Mouse (Mus musculus): ENCODE results near the gene Cab39l.

- TF ChIP-seq CTCF (IDR thresholded peaks at IDR 0.05; ENCODE audit: extremely low read depth, insufficient read length, insufficient replicate concordance, low read depth, low read length) (no peak), POLR2A (IDR thresholded peaks at IDR 0.05; ENCODE audit: low read depth, low read length) (no peak)
Measured at GRCm38 (mm10) chr14:59485247-59485810, 44.6 kb downstream of the Cab39l start.
